Mouse (Mus musculus): ENCODE data around the gene Procr.

Gene Procr

DNA sequence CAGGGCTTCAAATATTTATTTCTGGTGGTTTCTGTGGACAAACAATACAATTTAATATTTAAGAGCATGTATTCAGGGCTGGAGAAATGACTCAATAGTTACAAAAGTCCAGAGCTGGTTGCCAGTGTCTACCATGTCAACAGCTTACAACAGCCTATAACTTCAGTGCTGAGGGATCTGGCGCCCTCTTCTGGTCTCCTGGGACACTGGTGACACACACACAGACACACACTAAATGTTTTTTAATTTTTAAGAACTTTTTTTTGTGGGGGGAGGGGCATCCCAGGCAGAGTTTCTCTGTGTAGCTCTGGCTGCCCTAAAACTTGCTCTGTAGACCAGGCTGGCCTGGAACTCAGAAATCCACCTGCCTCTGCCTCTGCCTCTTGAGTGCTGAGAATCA, 4.8 kb downstream of the Procr start:
- DNase-seq (ENCODE audit: low spot score in 2 of 2) = peak in 1 of 2 experiments; percentile 54

DNA sequence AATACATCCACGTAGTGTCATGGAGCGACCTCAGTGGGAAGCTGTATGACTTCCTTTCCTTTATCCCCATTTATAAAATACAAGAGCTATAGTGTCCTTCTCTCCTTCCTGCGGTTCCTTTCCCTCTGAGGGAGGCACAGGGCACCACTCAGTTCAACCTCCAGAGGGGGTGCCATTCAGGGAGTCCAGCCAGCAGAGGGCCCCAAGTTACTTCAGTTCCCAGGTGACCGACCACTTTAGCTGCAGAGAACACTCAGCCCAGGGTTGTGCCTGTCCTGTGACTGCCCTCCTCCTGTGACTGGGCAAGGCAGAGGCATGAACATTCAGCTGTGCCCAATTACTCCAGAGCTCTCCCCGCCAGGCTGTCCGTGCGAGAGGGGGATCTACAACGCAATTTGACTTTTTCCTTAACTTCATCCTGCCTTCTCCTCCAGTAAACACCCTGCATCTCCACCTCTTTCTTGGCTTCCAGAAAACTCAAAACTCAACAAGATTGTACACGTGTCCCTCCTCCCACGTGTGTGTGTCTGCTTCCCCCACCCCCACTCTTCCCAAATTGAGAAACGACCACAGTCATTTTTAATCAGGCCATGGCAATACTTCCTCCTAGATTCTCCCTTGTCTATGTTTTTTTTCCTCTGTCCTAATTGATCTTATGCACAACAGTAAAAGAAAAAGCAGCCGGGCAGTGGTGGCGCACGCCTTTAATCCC, 6.1 kb downstream of the Procr start:
- DNase-seq (ENCODE audit: low spot score in 2 of 2) = no peak

GRCm38 (mm10) chr2:155764679-155765418, 13.9 kb downstream of the Procr start:
- peak; percentile 60 to 75 for DNase-seq (ENCODE audit: low spot score in 2 of 2)

GRCm38 (mm10) chr2:155773664-155774063, 22.7 kb downstream of the Procr start:
- no peak for DNase-seq (ENCODE audit: low spot score in 2 of 2)

DNA sequence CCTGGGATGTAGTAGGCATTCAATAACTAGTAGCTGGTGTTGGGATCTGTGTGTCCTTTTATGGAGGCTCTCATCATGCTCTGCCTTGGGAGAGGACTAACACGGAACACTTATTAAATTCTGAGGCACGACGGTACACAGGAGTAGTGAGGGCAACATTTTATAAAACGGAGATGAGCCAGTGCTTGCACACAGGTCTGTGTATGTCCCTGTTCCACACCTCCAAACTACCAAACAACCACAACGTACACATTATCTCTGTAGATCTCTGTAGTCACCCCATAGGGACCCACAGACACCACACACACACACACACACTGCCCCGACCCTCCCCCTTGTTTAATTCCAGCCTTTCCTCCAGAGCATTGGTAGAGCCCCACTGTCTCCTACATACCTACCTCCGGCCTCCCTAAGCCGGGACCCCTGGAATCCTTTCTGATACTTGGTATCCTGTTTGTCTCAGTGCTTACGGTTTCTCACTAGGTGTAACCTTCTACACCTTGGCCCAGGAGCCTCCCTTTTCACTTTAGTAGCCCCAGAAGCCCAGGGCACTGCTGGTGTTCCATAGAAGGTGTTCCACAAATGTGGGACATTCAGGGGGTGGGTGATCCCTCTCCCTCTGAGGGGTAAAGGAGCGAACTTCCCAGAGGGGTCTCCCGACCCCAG, 23.5 kb downstream of the Procr start:
- no peak for DNase-seq (ENCODE audit: low spot score in 2 of 2)

- no peak for DNase-seq (ENCODE audit: low spot score in 2 of 2)
These were observed 24.2 kb downstream of the Procr start, which contains the start of gene Mmp24 for GRCm38 (mm10) chr2:155774927-155775684. Gene Mmp24, plus strand, starts transcription at chr2:155775342.

GRCm38 (mm10) chr2:155775685-155776263, 24.9 kb downstream of the Procr start:
- DNase-seq (ENCODE audit: low spot score in 2 of 2) = peak in 1 of 2 experiments; percentile 31

GRCm38 (mm10) chr2:155776824-155777687, 26.1 kb downstream of the Procr start:
- no peak for DNase-seq (ENCODE audit: low spot score in 2 of 2)

- DNase-seq (ENCODE audit: low spot score in 2 of 2) = no peak
These were observed 26.7 kb downstream of the Procr start for GRCm38 (mm10) chr2:155777688-155777985.

DNA sequence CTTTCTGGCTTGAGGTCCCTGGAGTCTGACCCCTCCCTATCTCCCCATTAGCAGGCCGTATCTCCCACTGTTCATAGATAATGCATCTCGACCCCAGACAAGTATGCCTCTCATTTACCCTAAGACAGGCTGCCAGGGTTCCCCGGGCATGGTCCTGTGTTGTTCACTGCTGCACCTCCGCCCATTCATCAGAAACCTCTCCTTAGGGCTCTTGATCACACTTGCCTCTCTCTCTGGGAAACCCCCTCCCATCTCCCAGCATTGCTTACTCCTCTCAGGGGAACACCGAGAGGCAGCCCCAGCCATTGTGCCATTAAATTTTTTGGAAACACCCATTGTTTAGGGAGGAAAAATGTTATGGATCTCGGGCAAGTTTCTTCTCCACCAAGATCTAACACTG, 27.1 kb downstream of the Procr start:
- DNase-seq (ENCODE audit: low spot score in 2 of 2) = no peak

- DNase-seq (ENCODE audit: low spot score in 2 of 2) = no peak
These were observed 28.1 kb downstream of the Procr start for GRCm38 (mm10) chr2:155779066-155779465.

DNA sequence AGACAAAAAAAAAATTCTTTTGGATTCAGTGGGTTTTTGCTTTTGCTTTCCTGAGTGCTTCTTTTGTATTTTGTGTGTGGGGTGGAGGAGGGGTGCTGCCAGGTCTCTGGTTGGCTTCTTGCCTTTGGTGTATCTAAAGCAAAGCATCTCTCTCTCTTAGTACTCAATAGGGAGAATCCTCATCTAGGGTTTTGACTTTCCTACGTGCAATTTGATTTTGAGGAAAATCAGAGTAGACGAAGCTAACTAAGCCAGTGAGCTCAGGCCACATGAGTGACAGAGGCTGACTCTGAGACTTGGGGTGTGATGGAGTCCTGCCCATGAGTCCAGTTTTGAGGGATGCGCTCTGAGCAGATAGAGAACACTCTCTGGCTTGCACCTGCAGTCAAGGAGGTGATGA, 28.6 kb downstream of the Procr start:
- DNase-seq (ENCODE audit: low spot score in 2 of 2) = no peak

DNA sequence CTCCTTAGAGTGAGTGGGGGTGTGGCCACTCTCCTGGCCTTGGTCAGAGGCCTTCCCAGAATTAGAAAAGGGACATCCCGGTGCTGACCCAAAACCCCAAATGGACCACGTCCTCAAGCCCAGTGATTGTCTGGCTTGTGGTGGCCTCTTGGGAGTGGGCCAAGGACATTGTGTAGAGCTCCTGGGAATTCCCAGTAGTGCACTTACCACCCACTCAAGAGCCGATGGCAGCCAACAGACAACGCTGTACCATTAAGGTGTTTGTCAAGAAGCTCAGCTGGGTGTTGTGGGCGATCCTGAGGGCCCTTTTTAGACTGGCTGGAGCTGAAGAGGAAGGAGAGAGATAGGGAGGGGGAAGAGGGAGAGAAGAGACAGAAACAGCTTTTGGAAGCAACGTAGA, 33.6 kb downstream of the Procr start:
- no peak for DNase-seq (ENCODE audit: low spot score in 2 of 2)

GRCm38 (mm10) chr2:155786905-155787304, 36.0 kb downstream of the Procr start:
- no peak for DNase-seq (ENCODE audit: low spot score in 2 of 2)

GRCm38 (mm10) chr2:155787949-155788931, 37.3 kb downstream of the Procr start:
- no peak for DNase-seq (ENCODE audit: low spot score in 2 of 2)

DNA sequence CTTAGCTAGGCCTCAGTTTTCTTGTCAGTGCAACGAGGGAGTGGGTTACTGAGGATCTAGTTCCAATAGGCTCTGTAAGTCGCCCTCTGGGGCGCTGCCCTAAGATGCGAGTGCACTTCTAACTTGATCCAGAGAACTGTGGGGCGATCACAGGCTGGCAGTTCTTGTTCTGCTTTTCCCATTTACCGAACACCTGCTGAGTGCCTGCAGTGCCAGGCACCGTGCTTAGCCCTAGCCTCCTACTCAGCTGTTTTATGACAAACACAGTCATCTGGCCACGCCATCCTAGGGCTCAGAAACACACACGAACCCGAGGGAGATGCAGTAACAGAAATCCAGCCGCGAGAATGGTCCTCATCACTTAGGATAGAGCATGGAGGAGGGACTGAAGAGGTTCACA, 42.0 kb downstream of the Procr start:
- DNase-seq (ENCODE audit: low spot score in 2 of 2) = no peak

GRCm38 (mm10) chr2:155794674-155795445, 43.9 kb downstream of the Procr start:
- no peak for DNase-seq (ENCODE audit: low spot score in 2 of 2)

GRCm38 (mm10) chr2:155798613-155799012, 47.7 kb downstream of the Procr start:
- no peak for DNase-seq (ENCODE audit: low spot score in 2 of 2)

DNA sequence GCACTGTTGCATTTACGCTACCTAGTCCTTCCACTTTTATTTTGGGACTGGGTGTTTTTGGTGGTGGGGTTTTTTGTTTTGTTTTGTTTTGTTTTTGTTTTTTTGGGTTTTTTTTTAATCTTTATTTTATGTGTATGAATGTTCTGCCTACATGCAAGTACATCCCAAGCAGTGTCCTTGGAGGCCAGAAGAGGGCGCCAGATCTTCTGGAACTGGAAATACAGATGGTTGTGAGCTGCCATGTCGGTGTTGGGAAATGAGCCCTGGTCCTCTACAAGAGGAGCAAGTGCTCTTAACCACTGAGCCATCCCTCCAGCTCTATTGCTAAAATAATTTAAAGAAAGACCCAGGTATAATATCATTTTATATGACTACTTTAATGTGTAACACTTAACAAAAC, 51.8 kb downstream of the Procr start:
- DNase-seq (ENCODE audit: low spot score in 2 of 2) = no peak

Measured in natural killer cell, adult 2 months (primary cell).